Mouse (Mus musculus) left cerebral cortex, adult 8-10 months (tissue): ENCODE measurements around the gene Prkag2. TPM values are rescaled to one million over a fixed set of nuclear protein-coding genes. Genes with fewer than 3 reads are reported as not detected.
"Not testable (repeated sequence)": the region's sequence is repeated elsewhere in the genome, so short reads cannot be mapped to it uniquely, and the experiment has no call there.

Experiments used
- DNase-seq, 2 experiments: peaks; one replicate each; pipeline ENCODE4 v3.0.0; 2022; ENCODE audit warnings: low spot score in 2 of 2
- total RNA-seq, 4 experiments: library from RNA; stranded (reverse); gene quantifications; 2 replicates each; pipeline ENCODE4 v1.2.4; 2022

The Prkag2 gene
- total RNA-seq, 4 experiments from 2014 or later: 108 to 122 (median 112) TPM

DNA sequence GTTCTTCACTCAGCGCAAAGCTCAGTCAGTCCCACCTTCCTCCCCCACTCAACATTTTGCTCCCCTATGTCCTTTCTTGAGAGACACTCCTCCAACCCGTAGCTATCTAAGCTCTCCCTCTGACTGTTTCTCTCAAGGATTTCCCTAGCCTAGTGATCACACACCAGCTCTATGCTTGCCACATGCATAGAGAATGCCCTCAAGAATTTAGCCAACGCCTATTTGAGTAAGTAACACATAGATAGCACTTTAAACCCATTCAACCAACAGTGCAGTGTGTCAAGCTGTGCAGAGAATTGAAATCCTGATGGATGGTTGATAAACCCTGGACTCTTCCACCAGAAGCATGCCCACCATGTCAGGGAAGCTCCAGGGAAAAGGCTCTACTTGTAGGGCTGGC lies 268.5 kb downstream of the Prkag2 start:
- no peak for DNase-seq

GRCm38 (mm10) chr5:24828446-24828845 lies 272.0 kb downstream of the Prkag2 start:
- DNase-seq: no peak

DNA sequence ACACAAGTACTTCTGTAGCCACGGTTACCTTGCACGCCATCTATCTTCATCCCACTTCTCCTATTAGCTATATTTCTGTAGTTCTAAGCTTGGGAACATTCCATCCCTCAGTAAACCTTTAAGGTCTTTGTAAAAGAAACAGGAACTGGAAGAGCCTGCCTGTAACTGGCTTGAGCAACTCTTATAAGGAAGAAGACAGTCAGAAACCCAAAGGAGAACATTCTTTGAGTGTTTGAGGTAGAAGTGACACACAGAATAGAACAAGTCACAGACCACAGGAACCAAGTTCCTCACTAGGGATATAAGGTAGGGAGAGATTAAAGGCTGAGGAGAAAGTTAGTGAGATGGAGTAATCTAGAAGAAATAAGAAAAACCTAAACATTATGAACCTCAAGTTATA lies 273.3 kb downstream of the Prkag2 start:
- no peak for DNase-seq

GRCm38 (mm10) chr5:24826056-24826770 lies 274.2 kb downstream of the Prkag2 start:
- DNase-seq: no peak

DNA sequence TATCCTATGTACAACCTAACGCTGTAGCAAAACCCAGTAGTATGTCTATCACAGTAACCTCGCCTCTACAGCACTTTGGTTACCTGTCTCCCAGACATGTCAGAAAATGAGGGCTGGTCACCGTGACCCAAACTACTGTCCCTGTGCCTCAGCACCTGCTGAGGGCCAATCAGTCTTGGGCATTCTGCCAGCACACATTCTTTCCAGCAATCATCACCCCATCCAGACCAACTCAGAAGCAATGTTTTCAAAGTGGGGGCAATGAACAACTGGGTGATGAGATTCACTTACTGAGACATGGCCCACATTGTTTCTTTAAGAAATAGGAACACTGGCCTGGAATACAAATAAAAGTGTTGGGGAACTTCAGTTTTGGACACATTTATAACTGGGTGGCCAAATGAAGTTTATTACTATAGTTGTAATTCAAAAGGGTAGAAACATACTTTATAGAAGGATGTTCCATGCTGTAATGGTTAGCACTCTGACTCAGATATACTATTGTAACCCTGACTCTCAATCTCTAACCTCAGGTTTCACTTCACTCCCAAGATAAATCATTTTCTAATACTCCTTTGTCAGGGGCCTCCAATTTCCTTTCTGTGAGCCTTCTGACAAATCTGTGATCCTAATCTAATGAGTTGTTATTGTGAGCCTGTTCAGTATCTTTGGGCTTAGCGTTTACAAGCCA lies 274.9 kb downstream of the Prkag2 start:
- DNase-seq: no peak

DNA sequence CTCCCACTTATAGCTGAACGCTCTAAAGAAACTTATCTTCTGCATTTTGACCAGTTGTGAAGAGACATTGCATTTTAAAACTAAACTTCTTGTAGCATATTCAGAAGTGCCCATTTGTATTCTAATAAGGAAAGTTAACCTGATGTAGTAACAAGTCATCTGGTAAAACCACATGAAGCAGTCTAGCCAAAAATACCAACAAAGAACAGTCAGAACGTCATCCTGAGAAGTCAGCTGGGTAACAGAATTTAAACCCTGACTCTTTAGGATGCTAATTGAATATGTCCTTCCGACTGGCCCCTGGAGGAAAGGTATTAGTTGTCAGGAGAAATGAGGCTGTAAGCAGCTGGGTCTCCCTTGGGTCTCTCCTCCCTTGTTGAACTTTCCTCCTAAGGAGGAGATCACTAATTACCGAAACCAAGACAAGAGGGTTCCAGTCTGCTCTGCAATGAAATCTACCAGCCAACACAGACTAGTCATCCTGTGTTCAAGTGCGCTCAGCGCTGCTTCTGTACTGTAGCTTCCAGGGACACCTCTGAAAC lies 276.5 kb downstream of the Prkag2 start:
- DNase-seq: no peak

GRCm38 (mm10) chr5:24822781-24823180 lies 277.7 kb downstream of the Prkag2 start:
- no peak for DNase-seq

DNA sequence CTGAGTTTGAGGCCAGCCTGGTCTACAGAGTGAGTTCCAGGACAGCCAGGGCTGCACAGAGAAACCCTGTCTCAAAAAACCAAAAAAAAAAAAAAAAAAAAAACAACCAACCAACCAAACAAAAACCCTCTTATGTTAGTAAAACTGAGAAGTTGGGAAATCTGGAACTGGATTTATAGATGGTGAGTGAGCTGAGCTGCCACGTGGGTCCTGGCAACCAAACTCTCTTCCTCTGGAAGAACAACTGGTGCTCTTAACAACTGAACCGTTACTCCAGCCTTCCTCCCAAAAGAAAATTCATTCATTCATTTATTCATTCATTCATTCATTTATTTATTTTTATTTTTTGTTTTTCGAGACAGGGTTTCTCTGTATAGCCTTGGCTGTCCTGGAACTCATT lies 278.2 kb downstream of the Prkag2 start:
- not testable (repeated sequence) for DNase-seq

DNA sequence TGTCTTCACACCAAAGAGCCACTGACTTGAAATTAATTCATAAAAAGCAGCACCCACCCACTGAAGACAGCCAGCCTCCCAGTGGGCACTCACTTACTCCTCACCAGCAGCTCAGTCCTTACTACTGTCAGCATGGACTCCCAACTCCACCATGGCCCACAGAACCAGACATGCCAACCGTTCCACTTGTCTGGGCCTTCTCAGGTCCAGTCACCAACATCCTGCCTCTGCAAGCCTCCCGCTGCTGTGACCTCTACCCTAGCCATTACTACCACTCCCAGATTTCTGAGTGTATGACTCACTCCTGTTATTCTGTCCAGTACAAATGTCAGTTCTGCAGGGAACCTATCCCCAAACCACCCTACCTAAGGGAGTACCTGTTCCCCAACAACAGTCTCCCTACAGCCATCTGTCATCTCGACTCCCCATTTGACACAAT lies 279.0 kb downstream of the Prkag2 start:
- DNase-seq: no peak

DNA sequence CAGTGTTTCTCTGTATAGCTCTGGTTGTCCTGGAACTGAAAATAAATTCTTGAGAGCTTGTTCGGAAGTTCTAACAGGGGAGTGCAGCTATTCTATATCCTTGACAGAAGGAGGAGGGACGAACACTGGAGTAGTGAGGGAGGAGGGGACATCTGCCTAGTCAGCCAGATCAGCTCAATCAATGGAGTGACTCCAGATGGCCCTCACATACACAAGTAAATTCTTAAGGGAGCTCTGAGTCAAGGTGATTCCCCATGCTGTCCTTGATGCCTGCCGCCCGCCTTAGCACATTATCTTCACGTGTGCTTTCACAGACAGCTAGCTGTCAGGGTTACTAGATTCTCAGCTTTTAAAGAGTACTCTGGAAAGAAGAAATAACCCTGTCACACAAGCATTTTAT lies 279.8 kb downstream of the Prkag2 start:
- no peak for DNase-seq

DNA sequence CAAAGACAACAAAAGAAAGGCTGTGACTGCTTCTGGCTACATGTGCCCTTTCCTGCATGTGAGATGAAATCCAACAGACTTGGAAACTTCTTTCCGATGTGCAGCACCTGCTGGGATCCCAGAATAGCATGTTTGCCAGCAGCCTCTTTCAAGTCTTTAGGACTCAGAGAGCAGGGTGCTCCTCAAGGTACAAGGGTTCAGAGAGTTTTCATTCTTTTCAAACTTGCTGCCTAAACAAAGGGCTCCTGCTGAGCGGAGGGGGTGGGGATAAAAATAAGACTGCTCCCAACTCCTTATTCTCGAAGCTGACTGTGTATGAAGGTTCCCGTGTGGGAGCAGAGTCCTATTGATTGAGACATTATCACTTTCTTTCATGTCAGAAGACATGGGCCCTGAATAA lies 283.3 kb downstream of the Prkag2 start:
- DNase-seq: no peak

- no peak for DNase-seq
Measured at GRCm38 (mm10) chr5:24813946-24814345, 286.5 kb downstream of the Prkag2 start.

- no peak for DNase-seq
Measured at GRCm38 (mm10) chr5:24813005-24813404, 287.4 kb downstream of the Prkag2 start.

Other genes starting within 250 kb of the Prkag2 start
- gene Galntl5, start 80.8 kb upstream of the Prkag2 start, total RNA-seq: not detected
- 10 to 100 TPM; 37.4 to 44.7 (median 43.7) TPM for gene Galnt11, start 121.3 kb upstream of the Prkag2 start, total RNA-seq
- not detected for gene E130116L18Rik, start 122.5 kb upstream of the Prkag2 start, total RNA-seq